Mouse (Mus musculus): ENCODE measurements at regions not wholly inside any gene's neighbourhood (a gene's known extent, or its start where the extent isn't known, plus 50 kb on each side); places are given as distances from the start of the nearest gene placed in this dataset.
"Not testable (repeated sequence)": the region's sequence is repeated elsewhere in the genome, so short reads cannot be mapped to it uniquely, and the experiment has no call there.

DNA sequence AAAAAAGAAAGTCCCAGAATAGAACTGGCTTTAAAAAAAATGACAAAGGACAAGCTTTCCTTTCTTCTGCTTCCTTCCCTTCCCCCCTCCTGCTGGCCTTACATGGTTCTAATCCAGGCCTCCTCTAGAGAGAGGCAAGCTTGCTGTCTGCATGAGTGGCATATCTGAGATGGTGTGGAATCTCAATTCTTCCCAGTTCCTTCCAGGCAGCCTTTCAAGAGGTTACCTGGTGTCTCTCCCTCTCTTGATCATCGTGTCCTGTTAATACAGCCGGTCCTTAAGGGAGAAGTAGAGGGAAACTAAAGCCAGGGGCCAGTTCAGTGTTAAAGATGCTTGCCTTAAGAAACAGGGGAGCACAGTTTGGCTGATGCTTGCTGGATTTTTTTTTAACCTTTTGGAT is 607.1 kb upstream of the Clint1 start:
- no peak for DNase-seq

GRCm38 (mm10) chr11:45256019-45256418 is 595.8 kb upstream of the Clint1 start:
- no peak for DNase-seq

DNA sequence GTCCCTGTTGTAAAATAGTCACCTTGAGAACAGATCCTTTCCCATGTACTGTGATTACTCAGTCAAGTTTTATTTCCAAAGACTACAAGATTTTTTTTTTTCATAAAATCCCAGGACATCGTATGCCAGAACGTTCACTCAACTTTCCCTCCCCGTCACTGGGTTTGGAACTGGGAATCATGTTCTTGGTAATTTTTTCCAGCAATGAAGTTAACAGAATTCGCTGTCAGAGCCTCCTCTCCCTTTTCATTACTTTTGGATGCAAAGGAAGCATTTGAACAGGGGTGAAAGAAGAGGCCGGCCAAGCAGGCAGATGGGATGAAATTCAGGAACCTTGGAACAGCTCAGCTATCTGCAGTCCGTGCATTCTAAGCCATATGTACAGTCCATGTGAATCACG is 589.7 kb upstream of the Clint1 start:
- no peak for DNase-seq

- DNase-seq, result no peak
Measured at GRCm38 (mm10) chr11:45264001-45264400, 587.9 kb upstream of the Clint1 start.

DNA sequence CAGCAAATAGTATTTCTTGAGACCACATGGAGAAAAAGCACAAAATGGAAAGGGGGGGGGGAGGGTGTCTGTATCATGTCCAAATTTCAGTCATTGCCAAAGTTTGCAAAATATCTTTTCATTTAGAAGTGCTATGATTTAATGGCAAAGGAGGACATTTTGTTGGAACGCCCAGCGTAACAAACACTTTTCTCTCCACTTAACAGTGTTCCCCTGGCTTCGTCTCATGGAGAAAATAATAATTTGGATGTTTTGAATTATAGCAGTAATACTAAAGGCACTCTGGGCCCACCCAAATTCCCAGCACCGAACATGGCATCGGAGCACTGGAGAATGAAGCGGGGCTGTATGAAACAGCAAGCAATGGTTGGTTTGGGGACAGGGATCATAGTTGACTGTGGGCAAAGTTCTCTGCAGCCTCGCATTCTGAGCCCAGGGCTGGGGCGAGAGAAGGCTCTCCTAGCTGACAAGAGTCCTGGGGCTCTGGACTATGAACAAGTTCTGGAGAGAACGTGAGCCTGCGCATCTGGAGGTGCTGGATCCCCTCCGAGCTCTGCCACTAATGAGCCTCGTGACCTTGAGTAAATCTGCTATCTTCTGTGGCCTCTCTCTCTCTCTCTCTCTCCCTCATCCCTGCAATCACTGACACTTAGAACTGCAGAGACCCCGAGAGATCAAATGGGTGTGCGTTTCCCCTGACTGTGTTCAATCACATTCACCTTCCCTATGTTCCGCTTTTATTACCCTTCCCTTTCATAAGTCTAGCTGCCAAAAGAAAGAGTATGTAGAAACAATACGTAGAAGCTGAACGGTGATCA is 586.5 kb upstream of the Clint1 start:
- no peak for DNase-seq

DNA sequence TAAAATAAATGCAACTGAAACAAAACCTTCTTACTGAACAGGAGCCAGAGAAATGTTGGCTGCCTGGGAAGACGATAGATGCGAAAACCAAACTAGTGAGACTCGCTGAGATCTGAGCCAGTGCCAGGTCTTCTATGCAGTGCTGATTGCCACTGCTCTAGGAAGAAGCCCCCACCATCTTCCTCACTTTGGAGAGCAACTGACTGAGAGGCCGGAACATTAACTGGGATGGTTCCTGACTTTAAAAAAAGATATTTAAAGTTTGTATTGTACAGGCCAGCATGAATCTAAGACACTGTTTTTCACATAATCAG is 585.9 kb upstream of the Clint1 start:
- DNase-seq, result no peak

GRCm38 (mm10) chr11:45269215-45269614 is 582.6 kb upstream of the Clint1 start:
- no peak for DNase-seq

DNA sequence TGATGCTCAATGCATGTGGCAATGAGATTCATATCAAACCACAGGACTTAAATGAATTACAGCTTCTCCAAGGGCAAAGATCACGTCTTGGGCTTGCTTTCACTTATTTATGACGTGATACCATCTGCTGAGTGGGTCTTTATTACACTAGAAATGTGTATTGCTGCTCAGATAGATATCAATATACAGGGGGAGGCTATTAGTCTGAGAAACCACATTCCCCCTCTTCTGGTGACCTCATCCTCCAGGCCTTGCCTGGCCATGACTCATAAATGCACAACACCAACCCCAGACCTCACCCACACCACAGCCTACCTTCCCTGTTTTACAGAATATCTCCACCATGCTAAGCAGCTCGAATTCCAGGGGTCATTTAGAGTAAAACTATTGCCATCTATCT is 580.6 kb upstream of the Clint1 start:
- no peak for DNase-seq

DNA sequence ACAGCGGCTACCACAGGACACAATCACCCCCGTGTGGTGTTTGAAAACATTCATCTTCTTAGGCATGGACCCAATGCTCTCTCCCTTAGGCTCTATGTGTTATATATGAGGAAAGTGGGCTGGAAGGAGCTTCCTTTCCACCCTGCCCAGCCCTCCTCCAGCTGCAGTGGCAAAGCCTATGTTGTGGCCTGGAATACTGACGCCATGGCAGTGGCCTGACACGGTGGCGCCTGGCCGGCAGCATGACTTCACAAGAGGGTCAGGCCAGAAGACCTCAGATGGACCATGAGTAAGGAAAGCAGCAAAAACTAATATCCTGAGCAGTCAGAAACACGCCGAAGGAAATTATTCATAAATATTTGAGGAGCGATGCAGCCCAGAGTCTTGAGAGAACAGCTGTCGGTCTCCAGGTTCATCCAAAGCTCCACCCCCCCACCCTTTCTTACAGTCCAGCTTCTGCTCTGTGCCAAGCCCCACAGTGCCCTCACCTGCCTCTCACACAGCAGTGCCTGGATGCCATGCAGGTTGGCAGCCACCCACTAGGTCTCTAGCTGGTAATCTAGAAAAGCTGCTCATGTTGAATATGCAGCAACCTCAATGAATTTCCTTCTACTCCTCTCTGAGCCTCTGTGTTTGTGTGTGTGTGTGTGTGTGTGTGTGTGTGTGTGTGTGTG is 577.3 kb upstream of the Clint1 start:
- no peak for DNase-seq

DNA sequence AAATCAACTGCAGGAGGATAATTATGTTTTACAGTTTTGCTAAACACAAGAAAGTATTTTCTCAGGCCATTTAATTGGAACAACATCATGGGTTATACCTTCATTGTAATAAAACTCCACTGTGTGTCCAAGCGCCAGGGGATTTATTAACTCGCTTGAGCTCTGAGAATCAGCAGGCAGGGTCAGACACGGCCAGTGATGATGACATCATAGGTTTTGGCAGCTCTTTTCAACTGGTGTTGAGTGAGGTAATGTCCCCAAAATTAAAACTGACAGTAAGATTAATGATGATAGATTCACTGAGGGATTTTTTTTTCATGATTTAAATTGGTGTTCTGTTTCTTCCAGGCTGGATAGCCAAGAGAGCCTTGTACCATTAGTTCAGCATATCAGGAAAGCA is 576.7 kb upstream of the Clint1 start:
- no peak for DNase-seq

GRCm38 (mm10) chr11:45296772-45297171 is 555.1 kb upstream of the Clint1 start:
- DNase-seq, result no peak

- DNase-seq, result no peak
Measured at GRCm38 (mm10) chr11:45311934-45312333, 539.9 kb upstream of the Clint1 start.

DNA sequence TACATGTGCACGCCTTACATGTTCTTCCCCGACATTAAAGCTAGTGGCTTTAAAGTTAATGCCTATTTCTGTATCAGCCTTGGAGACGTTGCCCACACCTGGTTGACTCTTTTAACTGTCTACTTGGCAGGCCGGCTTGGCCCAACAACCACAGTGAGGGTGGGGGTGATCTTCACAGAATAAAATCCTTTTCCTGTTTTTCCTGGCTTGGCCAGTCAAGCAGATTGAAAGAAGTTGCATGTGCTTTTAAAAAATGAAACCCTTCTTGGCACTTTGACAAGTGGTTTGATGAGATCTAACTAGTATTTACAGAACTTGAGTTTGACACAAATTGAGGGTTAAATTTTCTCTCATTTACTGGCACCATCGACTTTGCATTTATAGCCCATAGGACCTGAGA is 528.1 kb upstream of the Clint1 start:
- DNase-seq, result no peak

- no peak for DNase-seq
Measured at GRCm38 (mm10) chr11:45330319-45330718, 521.5 kb upstream of the Clint1 start.

DNA sequence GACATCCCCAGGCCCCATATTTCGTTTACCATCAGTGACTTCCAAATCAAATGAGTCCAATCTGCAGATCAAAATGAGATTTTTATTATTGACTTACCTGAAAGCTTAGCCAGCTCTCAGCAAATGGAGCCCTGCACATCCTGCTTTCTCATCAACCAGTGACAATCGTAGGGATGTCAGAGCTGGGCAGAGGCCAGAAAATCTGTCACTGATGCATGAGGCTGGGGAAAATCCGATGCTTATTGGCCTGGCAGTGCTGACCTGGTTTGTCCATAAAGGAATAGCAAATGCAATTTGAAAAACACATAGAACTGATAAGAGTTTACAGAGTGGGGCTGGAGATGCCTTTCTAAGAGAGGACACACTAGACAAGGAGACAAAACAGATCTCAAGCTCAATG is 518.1 kb upstream of the Clint1 start:
- DNase-seq, result no peak

GRCm38 (mm10) chr11:45349331-45349730 is 502.5 kb upstream of the Clint1 start:
- no peak for DNase-seq

DNA sequence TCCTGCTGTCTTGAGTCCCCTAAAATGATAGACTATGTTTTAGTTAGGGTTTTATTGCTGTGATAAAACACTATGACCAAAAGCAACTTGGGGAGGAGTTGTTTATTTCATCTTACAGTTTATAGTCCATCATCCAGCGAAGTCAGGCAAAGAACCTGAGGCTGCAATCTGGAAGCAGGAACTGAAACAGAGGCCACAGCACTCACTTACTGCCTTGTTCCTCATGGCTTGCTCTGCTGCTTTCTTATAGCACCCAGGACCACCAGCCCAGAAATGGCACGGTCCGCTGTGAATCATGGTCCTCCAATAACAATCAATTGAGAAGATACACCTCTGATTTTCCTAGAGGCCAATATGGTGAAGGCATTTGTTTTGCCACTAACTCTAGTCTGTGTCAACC is 486.5 kb upstream of the Clint1 start:
- DNase-seq, result no peak

DNA sequence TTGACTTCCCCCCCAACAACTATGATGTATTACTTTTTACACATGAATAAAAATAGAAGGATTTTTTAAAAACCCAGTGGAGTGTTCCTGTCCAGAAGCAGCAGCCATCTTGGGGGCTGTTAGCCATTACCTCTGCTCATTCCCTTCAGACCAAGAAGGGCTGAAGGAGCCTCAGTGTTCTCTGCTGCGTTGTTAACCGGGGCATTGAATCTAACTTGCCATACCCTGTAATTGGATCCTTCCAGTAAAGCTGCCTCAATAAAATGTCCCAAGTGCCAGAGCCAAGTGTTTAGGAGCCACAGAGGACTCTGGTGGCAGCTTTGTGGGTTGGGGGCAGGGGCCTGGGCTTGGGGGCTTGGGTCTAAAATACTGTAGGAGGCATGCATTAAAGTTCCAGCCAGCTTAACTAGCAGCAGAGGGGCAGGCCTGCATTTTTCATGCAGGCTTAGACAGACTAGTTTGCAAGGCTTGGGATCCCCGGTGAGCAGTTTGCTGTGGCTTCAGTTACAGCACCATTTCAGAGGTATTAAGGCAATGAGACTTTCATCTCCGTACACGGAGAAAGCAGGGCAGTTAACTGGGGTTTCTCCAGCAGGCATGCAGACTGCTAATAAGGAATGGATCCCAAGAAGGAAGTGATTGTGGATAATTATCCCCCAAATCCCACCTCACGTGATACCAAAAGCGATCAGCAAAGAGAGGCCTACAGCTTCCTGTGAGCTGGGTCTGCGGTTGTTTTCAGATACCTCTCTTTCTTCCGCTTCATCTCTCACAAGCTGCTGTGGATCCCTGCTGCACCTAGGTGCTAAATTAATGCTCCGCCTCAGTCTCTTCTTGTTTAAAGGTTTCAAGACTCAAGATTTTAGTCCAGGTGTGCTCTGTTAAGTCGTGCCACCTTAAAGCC is 462.4 kb upstream of the Clint1 start:
- DNase-seq, result no peak

DNA sequence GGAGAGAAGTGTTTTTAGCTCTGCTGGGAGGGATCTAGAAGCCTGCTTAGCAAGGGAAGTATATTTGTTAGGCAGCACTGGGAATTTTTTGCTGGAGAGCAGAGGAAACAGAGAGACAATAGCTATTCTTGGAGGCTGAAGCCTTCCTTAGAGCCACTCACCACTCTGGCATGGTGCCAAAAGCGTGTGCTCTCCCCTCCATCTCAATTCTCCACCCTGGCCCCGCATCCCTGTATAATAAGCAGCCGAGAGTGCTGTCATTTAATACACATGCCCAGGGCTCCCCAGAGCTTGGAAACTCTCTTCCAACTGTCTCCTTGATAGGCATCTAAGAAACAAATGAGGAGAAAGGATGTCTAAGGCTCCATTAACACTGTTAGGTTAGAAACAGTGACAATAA is 455.8 kb upstream of the Clint1 start:
- DNase-seq, result no peak

- no peak for DNase-seq
Measured at GRCm38 (mm10) chr11:45398188-45398587, 453.7 kb upstream of the Clint1 start.

GRCm38 (mm10) chr11:45404377-45405029 is 447.3 kb upstream of the Clint1 start:
- no peak for DNase-seq

DNA sequence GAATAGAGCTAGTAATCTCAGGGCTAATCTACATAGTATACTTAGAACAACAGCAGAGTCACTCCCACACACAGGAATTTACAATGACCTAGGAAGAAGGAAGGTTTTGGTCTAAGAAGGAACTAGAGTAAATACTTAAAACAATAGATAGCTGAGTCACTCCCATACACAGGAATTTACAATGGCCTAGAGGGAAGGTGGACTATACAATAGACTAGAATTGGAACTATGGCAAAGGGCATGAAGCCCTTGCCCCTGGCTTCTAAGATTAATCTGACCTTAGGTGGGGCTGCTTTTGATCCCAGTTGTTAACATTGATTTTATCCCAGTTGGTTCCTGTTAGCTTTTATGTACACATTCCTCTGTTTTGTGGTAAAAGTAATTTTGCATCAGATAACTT is 427.8 kb upstream of the Clint1 start:
- DNase-seq, result not testable (repeated sequence)
